Mouse (Mus musculus): ENCODE results near the gene Fxn.

Gene Fxn

DNA sequence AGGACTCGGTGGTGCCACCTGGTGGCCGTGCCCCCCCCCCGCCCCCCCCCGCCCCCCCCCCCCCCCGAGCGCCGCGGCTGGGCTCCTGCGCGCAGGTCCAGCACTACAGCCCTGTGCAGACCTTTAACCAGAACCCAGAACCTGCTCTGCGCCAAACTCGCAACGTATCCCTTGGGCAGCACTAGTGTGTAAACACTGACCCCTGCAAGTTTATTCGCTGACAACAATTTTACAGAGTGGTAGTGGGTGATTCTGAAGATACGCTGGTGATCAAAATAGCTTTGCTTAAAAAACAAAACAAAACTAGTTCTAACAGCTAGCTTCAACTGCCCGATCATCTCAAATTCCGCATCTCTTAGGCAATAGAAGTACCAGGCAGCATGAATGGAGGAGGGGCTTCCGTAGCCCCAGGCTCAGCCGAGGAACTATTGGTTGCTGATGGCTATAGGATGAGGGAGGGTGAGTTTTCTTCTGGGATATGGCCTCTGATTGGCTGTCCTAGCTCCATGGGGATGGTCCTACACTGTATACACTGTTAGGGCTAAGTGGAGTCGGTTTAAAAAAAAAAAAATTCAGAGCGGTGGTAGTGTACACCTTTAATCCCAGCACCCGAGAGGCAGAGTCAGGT lies at the start of gene Fxn:
Gene Fxn (minus strand): TSS at position 5 of the 628 bp plus-strand sequence.
- DNase-seq (ENCODE audit: low spot score in 2 of 2), result no peak

DNA sequence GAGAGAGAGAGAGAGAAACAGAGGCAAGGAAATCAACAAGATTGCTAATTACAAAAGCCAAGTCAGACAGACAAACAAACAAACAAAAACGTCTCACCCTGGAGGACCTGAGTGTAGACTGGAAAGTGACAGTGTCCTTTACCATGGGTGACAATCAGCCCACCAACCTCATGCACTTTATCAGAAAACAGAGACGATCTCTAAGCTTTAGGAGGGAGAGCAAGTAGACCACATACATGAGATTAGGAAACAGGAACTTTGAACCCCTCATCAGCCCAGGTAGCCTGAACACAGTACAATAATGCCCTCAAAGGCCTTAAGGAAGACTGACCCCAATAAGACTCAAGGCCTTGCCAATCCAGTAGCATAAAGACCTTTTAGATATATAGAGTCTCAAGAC lies 47.5 kb upstream of the Fxn start:
- DNase-seq (ENCODE audit: low spot score in 2 of 2), result no peak

DNA sequence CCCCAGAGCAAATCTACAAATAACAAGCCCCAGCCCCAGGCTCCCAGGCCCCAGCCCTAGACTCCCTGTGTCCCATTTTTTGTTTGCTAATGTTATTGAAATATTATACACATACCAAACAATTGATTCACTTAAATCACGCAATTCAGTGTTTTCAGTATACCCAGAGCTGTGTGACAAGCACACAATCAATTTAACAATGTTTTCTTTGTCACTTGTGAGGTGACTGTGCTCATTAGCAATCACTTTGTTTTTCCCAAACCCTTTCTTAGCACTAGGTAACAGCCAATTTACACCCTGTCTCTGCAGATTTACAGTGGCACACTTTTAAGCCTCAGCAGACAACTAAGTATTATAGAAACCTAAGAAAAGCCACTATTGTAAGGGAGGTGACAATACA lies 46.6 kb upstream of the Fxn start:
- no peak for DNase-seq (ENCODE audit: low spot score in 2 of 2)

DNA sequence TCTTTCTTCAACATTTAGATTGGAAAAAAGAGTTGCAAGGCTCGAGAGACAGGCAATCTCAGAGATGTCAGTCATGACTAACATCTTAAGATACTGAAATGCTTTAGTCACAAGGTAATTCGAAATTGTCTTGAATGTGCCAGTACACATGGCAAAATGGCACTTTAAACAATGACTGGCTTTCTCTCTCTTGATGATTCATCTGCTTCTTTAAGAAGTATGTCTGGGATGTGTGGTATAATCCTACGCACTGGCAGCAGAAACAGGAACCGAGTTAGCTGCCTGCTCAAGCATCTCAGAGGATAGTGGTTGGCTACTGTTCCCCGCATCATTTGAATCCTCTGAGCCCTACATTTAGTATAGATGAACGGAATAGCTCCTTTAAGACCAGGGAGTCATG lies 45.3 kb upstream of the Fxn start:
- no peak for DNase-seq (ENCODE audit: low spot score in 2 of 2)

DNA sequence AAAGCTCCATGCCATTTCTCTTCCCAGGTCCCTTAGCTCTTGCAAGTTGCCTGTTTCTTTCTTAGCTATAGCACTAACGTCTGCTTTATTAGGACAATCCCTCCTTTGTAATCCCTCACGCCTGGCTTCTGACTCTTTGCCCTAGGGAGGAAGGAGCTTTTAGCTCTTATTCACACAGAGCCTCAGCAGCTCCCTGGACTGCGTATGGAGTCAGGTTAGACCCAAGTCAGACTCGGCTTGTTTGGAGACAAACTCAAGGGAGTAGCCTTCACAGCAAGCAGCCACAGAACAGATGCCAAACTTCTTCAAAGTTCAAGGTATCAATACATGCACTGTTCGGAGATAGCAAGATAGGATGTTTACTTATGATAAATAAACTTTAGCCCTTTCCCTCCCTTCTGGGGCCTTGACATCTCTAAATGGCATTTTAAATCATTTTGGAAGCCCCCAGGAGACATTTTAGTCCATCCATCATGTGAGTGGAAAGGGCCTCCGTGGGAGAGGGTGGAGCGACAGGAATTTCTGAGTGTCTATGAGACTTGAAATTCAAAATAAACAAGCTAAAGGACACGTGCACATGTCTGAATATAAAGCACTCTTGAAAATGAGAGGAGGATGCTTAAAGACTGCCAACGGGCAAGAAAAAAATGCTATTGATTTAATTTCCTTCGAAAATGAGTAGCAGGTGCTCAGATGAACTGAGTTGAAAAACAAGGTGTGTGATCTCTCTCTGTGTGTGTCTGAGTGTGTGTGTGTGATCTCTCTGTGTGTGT lies 43.6 kb upstream of the Fxn start:
- DNase-seq (ENCODE audit: low spot score in 2 of 2), result no peak

DNA sequence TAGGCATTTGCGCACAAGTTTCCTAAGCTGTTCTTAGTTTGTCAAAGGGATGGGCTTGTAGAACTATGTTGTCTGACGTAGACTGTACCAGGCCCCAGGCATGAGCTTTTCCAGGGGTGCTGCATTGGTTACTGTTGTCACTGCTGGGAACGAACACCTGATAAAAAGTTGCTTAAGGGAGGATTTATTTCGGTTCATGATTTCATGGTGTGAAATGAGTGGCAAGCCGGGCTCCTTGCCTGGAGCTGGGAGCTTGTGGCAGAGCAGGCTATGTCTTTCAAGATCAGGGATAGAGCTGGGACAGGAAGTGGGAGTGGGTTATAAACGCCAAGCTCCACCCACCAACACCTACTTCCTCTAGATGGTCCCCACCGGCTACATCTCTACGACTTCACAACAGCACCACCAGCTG lies 41.5 kb upstream of the Fxn start:
- DNase-seq (ENCODE audit: low spot score in 2 of 2), result no peak

DNA sequence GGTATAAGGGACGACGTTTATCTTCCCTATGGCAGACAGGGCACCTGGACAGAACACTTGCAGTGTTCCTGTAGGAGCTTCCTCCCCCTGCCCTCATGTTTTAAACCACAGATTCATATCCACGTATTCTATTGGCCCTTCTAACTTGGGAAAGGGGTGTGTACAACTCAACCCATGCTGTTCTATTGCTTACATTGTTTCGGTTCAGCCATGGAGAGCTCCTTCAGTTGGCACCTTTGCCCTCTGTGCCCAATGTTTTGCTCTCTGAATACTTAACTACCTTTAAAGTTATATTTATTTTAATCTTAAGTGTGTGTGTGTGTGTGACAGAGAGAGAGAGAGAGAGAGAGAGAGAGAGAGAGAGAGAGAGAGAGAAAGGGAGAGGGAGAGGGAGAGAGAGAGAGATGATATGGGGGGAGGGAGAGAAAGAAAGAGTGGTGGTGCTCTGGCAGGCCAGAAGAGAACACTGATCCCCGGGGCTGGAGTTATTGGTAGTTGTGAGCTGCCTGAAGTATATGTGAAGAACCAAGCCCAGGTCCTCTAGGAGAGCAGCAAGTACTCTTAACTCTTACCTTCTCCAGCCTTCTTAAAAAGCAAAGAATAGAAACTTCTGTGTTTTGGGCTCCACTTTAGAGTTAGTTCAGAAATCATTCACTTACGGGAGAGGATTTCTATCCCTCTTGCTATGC lies 41.0 kb upstream of the Fxn start:
- no peak for DNase-seq (ENCODE audit: low spot score in 2 of 2)

DNA sequence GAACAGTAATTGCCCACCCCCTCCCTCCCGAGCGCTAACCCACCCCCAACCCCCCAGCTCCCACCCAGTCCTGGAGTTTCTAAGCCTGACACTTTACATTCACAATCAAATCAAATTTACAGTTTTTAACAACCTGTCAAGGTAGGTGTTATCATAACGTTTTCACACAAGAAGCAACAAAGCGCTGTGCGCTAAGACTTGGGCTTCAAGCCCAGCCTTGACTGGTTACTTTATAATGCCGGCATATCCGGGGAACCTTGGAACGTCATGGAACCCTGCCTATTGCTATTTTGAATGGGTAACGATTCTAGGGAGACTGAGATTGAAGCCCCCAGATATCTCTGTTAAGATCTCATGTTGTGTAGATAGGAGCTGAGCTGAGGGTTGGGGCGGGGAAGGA lies 37.8 kb upstream of the Fxn start:
- DNase-seq (ENCODE audit: low spot score in 2 of 2), result no peak

DNA sequence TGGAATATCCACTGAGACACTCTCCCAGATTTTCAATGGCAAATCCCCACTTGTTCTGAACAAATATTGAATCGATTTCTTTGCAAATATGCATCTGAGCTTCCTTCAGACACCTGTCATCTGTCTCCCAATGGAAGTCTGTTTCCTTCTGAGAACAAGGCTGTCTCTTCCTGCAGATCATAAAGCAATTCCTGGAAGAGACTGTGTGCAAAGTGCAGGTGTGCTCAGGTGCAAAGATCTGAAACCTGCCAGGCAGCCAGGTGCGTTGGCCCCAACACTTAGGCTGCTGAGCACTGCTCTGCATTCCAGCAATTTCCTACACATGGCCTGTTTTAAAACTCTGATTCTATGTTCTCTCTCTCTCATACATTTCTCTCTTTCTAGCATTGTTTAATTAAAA lies 37.3 kb upstream of the Fxn start:
- no peak for DNase-seq (ENCODE audit: low spot score in 2 of 2)

DNA sequence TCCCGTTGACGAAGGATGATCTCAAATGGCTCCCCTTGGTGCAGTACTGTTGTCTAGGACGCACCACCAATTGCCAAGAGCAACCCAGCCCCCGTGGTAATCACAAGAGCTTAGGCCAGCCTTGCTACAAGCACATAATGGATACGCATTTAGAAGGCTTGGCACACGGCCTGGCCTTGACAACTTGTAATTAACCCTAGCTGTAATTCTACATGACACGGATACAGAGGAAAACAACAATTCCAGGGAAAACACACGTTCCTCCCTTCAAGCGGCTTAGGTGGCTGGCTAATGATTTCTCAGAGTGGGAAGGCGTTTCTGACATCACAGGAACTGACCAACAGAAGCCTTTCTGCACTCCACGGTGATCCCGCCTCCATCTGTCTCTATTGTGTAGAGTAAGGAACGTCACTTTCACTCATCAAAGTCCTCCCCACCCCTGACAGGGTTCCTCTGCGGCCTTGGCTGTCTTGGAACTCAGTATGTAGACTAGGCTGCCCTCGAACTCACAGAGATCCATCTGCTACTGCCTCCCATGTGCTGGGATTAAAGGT lies 36.7 kb upstream of the Fxn start:
- peak; percentile 24 to 32 for DNase-seq (ENCODE audit: low spot score in 2 of 2)

DNA sequence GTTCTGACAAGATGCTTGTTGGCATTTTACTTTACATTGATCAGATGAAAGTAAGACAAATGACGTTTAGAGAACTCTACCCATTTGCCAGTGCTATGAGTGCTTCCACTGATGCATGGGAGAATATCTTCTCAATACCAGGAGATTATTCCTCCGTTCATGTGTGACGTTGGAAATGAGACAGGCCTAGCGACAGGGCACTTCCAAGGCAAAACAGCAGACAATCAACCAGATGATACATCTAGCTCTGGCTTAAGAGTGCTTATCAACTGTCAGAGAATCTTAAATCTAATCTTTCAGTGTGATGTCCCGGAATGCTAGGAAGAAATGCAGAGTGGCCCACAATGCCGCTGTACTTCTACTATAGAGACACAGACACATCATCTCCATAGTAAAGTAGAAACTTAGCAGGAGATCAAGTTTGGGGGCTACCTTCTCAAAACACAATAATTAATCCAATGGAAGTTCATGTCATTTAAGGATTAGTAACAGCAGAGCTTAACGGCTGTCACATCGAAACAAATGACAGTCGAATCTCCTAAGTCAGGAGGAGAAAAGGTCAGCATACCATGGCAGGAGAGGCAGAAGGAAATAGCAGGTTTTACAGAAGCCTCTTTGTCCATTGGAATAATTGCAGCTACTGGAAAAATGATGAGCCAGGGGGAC lies 35.8 kb upstream of the Fxn start:
- DNase-seq (ENCODE audit: low spot score in 2 of 2), result no peak

DNA sequence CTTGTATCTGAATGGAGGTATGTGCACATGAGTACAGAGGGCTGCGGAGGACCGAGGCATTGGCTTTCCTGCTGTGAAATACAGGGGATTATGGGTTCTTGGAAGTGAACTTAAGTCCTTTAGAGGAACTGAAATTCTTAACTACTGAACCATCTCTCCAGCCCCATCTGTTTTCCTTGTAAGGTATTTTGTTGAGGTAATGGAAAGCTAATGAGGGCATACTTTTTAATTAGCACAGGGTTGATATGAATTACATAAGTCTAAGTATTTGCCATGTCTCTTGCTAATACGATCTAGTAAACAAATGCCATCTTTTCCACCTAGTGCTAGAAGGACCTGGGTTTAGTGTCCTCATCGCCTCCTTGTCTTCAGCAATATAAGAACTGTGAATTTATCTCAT lies 34.8 kb upstream of the Fxn start:
- no peak for DNase-seq (ENCODE audit: low spot score in 2 of 2)

DNA sequence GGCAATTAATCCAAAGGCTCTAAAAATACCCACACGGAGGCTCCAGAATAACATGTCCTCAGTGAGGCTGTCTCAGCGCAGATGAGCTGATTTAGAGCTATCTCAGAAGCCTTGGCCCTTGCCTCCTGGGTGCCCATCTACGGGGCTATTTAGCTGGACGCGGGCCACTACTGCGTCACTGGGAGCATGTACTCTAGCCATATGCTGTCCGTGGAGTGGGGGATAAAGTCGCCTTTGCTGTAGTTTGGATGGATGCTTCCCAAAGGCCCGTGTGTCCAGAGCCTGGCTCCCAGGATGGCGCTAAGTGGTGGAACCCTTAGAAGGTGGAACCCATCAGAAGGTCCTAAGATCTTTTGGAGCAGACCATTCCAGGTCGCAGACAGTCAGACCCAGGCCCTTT lies 34.3 kb upstream of the Fxn start:
- DNase-seq (ENCODE audit: low spot score in 2 of 2), result no peak

DNA sequence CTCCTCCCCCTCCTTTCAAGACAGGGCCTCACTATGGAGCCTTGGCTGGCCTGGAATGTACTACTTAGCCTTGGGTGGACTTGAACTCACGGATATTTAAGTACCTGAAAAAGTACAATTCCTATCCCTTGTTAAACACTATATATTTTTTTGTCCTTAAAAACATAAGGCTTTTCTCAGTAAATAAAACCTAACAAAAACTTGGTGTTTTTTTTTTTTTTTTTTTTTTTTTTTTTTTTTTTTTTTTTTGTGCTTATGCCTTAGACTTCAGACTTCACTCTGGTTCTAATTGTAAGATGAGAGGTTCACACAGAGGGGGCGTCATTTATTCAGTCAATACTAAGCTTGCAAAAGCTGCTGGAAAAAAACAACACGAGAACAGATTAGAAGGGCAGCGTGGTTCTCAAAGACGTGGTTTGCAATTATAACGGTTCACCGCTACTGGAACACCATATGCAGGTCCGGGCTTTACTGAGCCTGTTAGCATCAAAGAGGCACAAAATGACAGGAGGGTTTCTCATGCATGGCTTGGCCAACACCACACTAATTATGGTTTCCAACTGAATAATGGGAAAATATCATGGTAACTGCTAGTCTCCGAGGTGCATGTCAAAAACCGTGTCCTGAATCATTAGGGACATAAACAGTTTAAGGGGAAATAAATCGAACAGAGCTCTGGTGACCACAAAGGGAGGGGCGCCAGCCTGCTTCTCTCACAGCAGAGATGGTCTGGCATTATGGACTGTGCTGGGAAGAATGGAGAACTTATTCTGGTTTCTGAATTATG lies 32.3 kb upstream of the Fxn start:
- DNase-seq (ENCODE audit: low spot score in 2 of 2), result no peak

DNA sequence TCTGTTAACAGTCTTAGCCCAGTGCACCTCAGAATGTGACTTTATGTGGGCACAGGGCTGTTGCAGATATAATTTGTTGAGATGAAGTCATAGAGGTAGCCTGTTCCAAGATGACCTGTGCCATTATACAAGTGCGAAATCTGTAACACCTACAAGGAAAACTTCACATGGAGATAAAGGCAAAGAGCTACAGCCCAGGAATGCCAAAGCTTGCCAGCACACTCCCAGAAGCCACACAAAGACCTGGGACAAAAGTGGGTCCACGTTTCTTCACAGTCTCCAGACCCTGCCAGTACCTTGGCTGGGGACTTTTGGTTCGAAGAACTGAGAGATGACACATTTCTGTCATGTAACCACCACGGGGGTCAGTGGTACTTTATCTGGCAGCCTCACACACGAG lies 31.6 kb upstream of the Fxn start:
- DNase-seq (ENCODE audit: low spot score in 2 of 2), result no peak

DNA sequence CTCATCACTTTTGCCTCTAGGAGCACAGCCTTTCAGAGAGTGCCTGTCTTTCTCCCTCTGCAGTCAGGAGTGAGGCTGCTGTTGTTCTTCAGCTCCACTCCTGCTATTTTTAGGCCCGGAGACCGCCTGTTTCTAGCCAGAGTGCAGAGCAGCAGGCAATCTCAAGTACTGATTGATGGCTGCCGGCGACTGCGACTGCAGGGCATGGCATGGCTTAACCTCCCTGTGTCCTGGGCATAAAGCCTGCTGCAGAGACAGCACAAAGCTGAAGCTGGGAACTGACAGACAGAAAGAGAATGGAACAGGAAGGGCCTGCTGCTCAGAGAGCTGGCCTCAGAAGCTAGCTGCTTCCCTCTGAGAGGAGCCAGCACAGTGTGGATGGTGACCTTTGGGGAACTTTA lies 27.9 kb upstream of the Fxn start:
- peak; percentile 29 to 31 for DNase-seq (ENCODE audit: low spot score in 2 of 2)

DNA sequence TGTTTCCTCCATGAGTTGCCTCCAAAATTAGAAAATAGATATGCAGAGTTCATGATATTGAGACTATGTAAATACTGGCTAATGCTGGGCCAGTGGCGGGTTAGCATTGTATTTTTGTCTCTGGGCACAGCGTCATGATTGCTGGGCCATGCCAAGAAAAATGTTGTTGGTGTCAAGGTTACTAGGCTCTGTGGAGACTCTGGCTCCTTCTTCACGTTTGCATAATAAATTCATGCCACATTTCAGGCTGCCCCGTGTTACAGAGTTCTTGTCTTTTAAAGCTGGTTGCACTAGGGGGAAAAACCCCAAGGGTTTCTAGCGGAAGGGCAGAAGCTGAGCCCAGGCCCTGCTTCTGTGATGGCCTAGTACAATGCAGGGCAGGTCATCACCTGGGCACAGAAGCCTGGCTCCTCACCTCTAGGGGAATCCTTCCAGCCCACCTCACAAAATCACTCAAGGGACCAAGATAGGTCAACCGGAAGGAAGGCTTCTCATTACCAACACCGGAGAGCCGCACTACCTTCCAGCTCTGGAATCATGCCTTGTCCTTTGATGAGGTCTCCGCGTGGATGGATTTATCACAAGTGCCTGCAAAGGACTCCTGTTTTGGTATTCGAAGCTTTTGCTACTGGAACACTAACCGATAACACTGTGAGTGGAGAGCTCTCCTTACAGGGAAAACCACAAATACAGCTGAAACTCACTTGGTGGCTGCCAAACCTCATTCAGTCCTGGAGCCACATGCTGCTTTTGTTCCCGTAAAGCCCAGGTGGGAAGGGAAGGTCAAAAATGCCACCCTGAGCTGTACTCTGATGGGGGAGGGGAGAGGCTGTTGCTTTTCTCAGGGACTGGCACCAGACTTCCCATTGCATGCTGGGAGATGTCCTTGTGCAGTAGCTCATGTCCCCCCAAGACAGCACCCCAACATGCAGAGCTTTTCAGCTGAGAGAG lies 27.1 kb upstream of the Fxn start:
- DNase-seq (ENCODE audit: low spot score in 2 of 2), result no peak

DNA sequence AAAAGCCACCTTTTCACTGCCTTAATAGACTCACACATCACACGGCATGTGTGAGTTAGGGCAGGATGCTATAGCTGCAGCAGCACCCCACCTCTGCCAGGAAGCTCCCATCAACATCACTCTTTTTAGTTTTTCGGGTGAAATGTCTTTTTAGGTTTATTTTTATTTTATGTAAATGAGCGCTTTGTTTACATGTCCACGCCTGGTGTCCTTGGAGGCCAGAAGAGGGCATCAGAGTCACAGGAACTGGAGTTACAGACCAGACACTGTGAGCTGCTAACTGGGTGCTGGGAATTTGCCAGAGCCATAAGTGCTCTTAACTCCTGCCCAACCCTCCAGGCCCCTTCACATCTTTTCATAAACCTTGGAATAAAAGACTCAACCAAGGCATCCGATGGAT lies 25.9 kb upstream of the Fxn start:
- no peak for DNase-seq (ENCODE audit: low spot score in 2 of 2)

DNA sequence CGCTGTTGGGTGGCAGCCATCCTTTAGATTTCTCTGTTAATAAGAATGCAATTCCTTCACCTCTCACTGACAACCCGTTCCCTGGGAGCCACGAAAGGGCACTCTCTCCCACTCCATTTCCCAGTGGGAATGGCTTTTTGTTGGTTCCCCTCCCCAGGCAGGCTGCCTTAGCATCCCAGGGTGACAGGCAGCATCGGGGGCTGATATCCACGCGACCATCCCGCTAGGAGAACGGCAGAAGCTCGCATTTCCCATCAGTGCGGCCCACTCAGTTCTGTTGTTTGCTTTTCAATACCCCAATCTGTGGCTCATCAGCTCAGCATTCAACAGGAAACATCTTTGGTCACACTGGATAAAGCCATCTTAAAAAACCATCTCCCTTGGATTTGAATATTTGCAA lies 21.8 kb upstream of the Fxn start:
- DNase-seq (ENCODE audit: low spot score in 2 of 2), result no peak

DNA sequence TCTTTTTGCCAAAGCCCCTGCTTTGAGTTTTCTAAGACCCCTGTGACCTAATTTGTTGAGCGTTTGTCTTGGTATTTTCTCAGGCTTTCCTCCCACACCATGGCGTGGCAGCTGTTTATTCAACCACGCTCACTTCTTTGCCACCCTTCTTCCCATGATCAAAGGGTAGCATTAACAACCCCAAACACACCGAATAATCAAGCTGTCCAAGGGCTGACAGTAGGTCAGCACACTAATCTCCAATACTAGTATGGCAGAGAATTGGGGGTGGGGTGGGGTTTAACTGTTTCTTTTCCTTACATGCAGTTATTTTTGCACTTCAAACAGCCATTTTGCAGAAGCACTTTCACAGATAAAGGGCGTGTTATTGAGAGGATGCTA lies 21.4 kb upstream of the Fxn start:
- no peak for DNase-seq (ENCODE audit: low spot score in 2 of 2)
